Mouse (Mus musculus): Measurements from ENCODE around the gene Clp1.

DNA sequence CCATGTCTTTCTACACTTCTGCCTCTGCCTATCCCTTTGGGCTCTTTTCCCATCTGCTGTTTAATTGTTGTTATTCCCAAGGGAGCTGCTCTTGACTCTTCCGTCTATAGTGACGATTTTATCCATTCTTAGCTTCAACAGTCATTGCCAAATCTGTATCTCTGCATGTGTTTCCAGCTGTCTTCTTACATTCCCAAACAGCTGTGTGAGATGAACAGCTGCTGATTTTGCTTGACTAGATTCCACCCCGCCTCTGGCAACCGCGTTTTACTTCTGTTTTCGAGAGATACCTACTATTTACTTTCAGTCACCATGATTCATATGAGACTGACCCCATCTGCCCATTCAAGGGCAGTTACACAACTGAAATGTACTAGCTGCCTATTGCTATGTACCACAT, 23.0 kb upstream of the Clp1 start:
- TF ChIP-seq CTCF (IDR thresholded peaks at IDR 0.05 in 2 of 3, conservative IDR thresholded peaks at IDR 0.05 in 1 of 3; ENCODE audit: control insufficient read depth in 1 of 3, insufficient read depth in 1 of 3, low read depth in 2 of 3, low read length in 3 of 3, poor library complexity in 1 of 3, severe bottlenecking in 1 of 3) (no peak), POLR2A (IDR thresholded peaks at IDR 0.05; ENCODE audit: control insufficient read depth in 1 of 2, insufficient read depth in 1 of 2, low read depth in 1 of 2, low read length in 2 of 2, poor library complexity in 1 of 2) (no peak), SIN3A (IDR thresholded peaks at IDR 0.05; ENCODE audit: low read length) (no peak), USF1 (IDR thresholded peaks at IDR 0.05; ENCODE audit: low read depth, low read length) (no peak), SMC3 (IDR thresholded peaks at IDR 0.05; ENCODE audit: low read depth, low read length) (no peak), TAL1 (IDR thresholded peaks at IDR 0.05; ENCODE audit: low read length) (no peak), ELF1 (IDR thresholded peaks at IDR 0.05; ENCODE audit: low read depth, low read length) (no peak), KAT2A (conservative IDR thresholded peaks at IDR 0.05; ENCODE audit: low read depth, low read length) (no peak)
